Mouse (Mus musculus) small intestine, adult 2 months (tissue): ENCODE data around the gene Mdm4.

Experiments
- CTCF ChIP-seq: fragments of 200-500 bp; IDR thresholded peaks from 2 replicates; pipeline ENCODE4 v1.5.1; 2012; ENCODE audit warnings: low read depth, mild to moderate bottlenecking, control low read depth, inconsistent platforms, low read length, moderate library complexity, mixed read lengths; ENCODE audit not compliant: insufficient replicate concordance, insufficient read length; ENCODE audit errors: extremely low read depth
- POLR2A ChIP-seq: fragments of 200-500 bp; IDR thresholded peaks from 2 replicates; pipeline ENCODE4 v1.6.1; 2012; ENCODE audit warnings: low read depth, mild to moderate bottlenecking, control low read depth, inconsistent platforms, low read length, moderate library complexity

DNA sequence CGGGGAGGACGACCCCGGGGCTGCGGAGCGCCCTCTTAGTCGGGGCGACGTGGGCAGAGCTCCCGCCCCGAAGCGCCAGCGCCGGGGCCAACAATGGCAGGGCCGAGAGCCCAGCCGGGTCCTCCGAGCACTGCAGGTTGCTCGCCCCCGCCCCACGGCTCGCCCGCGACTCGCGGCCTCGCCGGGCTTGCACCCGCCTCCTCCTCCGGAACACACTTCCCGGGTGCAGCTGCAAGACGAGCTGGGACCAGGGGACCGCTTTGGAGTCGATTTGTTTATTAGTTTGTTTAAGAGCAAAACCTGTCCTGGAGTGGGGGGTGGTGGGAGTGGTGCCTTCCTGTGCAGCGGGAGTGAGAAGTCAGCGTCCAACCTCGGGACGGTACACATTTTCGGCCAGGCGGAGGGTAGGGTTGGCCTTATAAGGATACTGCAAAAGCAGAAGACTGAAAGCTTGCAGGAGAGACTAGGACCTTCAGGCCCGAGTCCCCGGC, 16.1 kb upstream of the Mdm4 start:
- TF ChIP-seq CTCF (no peak), POLR2A (0 out of 2 replicates have a peak, but pooled peaks have one; percentile 18)
